Mouse (Mus musculus): ENCODE data around the gene Acer1.

DNA sequence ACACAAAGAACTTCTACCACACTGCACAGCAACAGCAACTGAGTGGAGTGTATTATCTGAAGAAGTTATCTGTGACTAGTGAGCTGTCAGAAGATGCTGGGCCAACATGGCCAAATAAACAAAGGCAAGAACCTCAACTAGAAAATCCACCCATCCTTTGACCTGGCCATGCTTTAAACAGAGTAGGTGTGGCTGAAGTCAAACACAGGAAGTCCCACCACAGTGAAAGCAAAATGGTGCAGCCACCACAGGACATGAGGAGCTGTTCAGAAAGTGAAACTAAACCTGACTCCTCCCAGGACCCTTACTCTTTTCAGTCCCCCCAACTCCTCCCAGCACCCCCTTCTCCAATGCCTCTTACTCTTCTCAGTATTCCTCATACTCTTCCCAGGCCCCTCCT, 68.5 kb downstream of the Acer1 start:
- TF ChIP-seq CTCF (IDR thresholded peaks at IDR 0.05; ENCODE audit: control insufficient read depth, insufficient read depth, insufficient read length) (no peak), USF1 (IDR thresholded peaks at IDR 0.05; ENCODE audit: low read depth) (no peak), MAX (IDR thresholded peaks at IDR 0.05) (no peak)

Data from C2C12 (cell line).